Mouse (Mus musculus): ENCODE measurements around the gene Sacm1l.

- no peak for TF ChIP-seq CTCF (IDR thresholded peaks at IDR 0.05; ENCODE audit: borderline replicate concordance, control insufficient read depth, extremely low read depth, insufficient read depth, low read length, poor library complexity)
- TF ChIP-seq POLR2A (IDR thresholded peaks at IDR 0.05; ENCODE audit: control insufficient read depth, extremely low read depth, insufficient read depth, low read length, poor library complexity), result 0 out of 2 replicates have a peak, but pooled peaks have one; percentile 30
Measured at GRCm38 (mm10) chr9:123518969-123519894, 10.3 kb upstream of the Sacm1l start.
